Mouse (Mus musculus) hindbrain, embryonic 13.5 days (tissue): ENCODE results near the gene Pax8. TPM values are rescaled to one million over a fixed set of nuclear protein-coding genes. Genes with fewer than 3 reads are reported as not detected.
A peak's percentile ranks its signal among the peaks of the same experiment; 100 is the strongest.

ENCODE experiments used
- ATAC-seq: fragments of 200-750 bp; cut with Nextera tagmentation; 2 replicates; pipeline ENCODE4 v1.8.0; 2017; ENCODE audit warnings: moderate TSS enrichment; ENCODE audit not compliant: low FRiP score
- H3K27ac ChIP-seq: fragments of 300-500 bp; sonication (generic); 2 replicates; pipeline ENCODE4 v1.5.1; 2015; ENCODE audit warnings: inconsistent platforms, mild to moderate bottlenecking, moderate library complexity
- H3K27me3 ChIP-seq: fragments of 300-500 bp; sonication (generic); 2 replicates; pipeline ENCODE4 v1.6.1; 2015; ENCODE audit warnings: mild to moderate bottlenecking, inconsistent platforms
- H3K36me3 ChIP-seq: fragments of 300-500 bp; sonication (generic); 2 replicates; pipeline ENCODE4 v1.6.1; 2015; ENCODE audit warnings: mild to moderate bottlenecking, inconsistent platforms
- H3K4me1 ChIP-seq: fragments of 300-500 bp; sonication (generic); replicated peaks from 2 replicates; pipeline ENCODE4 v1.6.1; 2015; ENCODE audit warnings: inconsistent platforms
- H3K4me2 ChIP-seq: fragments of 300-500 bp; sonication (generic); 2 replicates; pipeline ENCODE4 v1.6.1; 2015; ENCODE audit warnings: inconsistent platforms, mild to moderate bottlenecking, moderate library complexity
- H3K4me3 ChIP-seq: fragments of 300-500 bp; sonication (generic); 2 replicates; pipeline ENCODE4 v1.5.1; 2015; ENCODE audit warnings: mild to moderate bottlenecking, inconsistent platforms
- H3K9ac ChIP-seq: fragments of 300-500 bp; sonication (generic); 2 replicates; pipeline ENCODE4 v1.6.1; 2015; ENCODE audit warnings: mild to moderate bottlenecking, inconsistent platforms
- H3K9me3 ChIP-seq: fragments of 300-500 bp; sonication (generic); 2 replicates; pipeline ENCODE4 v1.6.1; 2016; ENCODE audit warnings: inconsistent platforms
- WGBS: fragments of 180-500 bp; shearing (Covaris S2); methylation state at CpG from one replicate; pipeline ENCODE4 v1.1.7; 2015; 5-methylcytosine and 5-hydroxymethylcytosine counted together
- polyA plus RNA-seq: library from polyadenylated mRNA; unstranded; fragments of >200 nt; fragmentation: Nextera tagmentation; extraction: Ambion mirVana; gene quantifications from 2 replicates; pipeline ENCODE4 v1.2.1, GENCODE M21; 2015

Pax8 gene
- polyA plus RNA-seq, 1 experiment from 2014 or later = 32.9 TPM

- WGBS = 4% methylated on average over 1 of the region's 1 CpGs
- no peak for ATAC-seq
Measured at GRCm38 (mm10) chr2:24479151-24479550, 3.8 kb upstream of the Pax8 start.

GRCm38 (mm10) chr2:24478611-24479010 is 3.2 kb upstream of the Pax8 start:
- no peak overlapping the region for H3K9ac ChIP-seq
- H3K36me3 ChIP-seq = no peaks in the 10 kb centered on the region
- no peak for ATAC-seq
- 41% methylated on average over 4 of the region's 4 CpGs for WGBS
- no peak overlapping the region for H3K4me2 ChIP-seq
- no peaks in the 10 kb centered on the region for H3K9me3 ChIP-seq
- no peak overlapping the region for H3K27ac ChIP-seq
- peaks cover 18% of the 10 kb centered on the region for H3K4me1 ChIP-seq
- peaks cover 58% of the 10 kb centered on the region for H3K27me3 ChIP-seq
- no peak overlapping the region for H3K4me3 ChIP-seq

More at GRCm38 (mm10) chr2:24479151-24479550, 3.8 kb upstream of the Pax8 start:
- Histone ChIP-seq H3K9me3 (no peaks in the 10 kb centered on the region), H3K4me1 (peaks cover 13% of the 10 kb centered on the region), H3K4me3 (no peak overlapping the region), H3K27ac (no peak overlapping the region), H3K9ac (no peak overlapping the region), H3K36me3 (no peaks in the 10 kb centered on the region), H3K4me2 (no peak overlapping the region), H3K27me3 (peaks cover 53% of the 10 kb centered on the region)

GRCm38 (mm10) chr2:24474514-24475378 is 653 bp downstream of the Pax8 start:
- peak overlapping the region; percentile 58 for H3K4me2 ChIP-seq
- H3K36me3 ChIP-seq = no peaks in the 10 kb centered on the region
- H3K27ac ChIP-seq = peak overlapping the region; percentile 86
- WGBS = 10% methylated on average over 29 of the region's 29 CpGs
- H3K9ac ChIP-seq = peak overlapping the region; percentile 76
- peak; percentile 46 for ATAC-seq
- H3K27me3 ChIP-seq = peaks cover 75% of the 10 kb centered on the region
- H3K4me1 ChIP-seq = peaks cover 20% of the 10 kb centered on the region
- peak overlapping the region; percentile 47 for H3K4me3 ChIP-seq
- no peaks in the 10 kb centered on the region for H3K9me3 ChIP-seq

- Histone ChIP-seq H3K27me3 (peaks cover 81% of the 10 kb centered on the region), H3K27ac (peak overlapping the region; percentile 86), H3K9me3 (no peaks in the 10 kb centered on the region), H3K4me2 (peak overlapping the region; percentile 58), H3K9ac (peak overlapping the region; percentile 76), H3K4me3 (peak overlapping the region; percentile 47), H3K36me3 (no peaks in the 10 kb centered on the region), H3K4me1 (peaks cover 16% of the 10 kb centered on the region)
- under 1% methylated on average over 56 of the region's 56 CpGs for WGBS
- ATAC-seq = peak; percentile 72
Measured at GRCm38 (mm10) chr2:24473641-24474511, 1.5 kb downstream of the Pax8 start.

- H3K27me3 ChIP-seq = peaks cover 84% of the 10 kb centered on the region
- peak overlapping the region; percentile 86 for H3K27ac ChIP-seq
- peak overlapping the region; percentile 47 for H3K4me3 ChIP-seq
Measured at GRCm38 (mm10) chr2:24472677-24473076, 2.7 kb downstream of the Pax8 start.

GRCm38 (mm10) chr2:24472111-24472510 is 3.3 kb downstream of the Pax8 start:
- Histone ChIP-seq H3K36me3 (no peaks in the 10 kb centered on the region), H3K27me3 (peaks cover 85% of the 10 kb centered on the region), H3K27ac (peak overlapping the region; percentile 69), H3K9ac (peak overlapping the region; percentile 59), H3K4me3 (peak overlapping the region; percentile 47), H3K9me3 (no peaks in the 10 kb centered on the region), H3K4me2 (peak overlapping the region; percentile 58), H3K4me1 (peaks cover 23% of the 10 kb centered on the region)
- WGBS = 4% methylated on average over 7 of the region's 7 CpGs
- no peak for ATAC-seq

More at GRCm38 (mm10) chr2:24472677-24473076, 2.7 kb downstream of the Pax8 start:
- H3K36me3 ChIP-seq = no peaks in the 10 kb centered on the region
- WGBS = 4% methylated on average over 11 of the region's 11 CpGs
- ATAC-seq = no peak
- no peaks in the 10 kb centered on the region for H3K9me3 ChIP-seq
- H3K4me2 ChIP-seq = peak overlapping the region; percentile 58
- H3K4me1 ChIP-seq = peaks cover 18% of the 10 kb centered on the region
- peak overlapping the region; percentile 76 for H3K9ac ChIP-seq

GRCm38 (mm10) chr2:24469102-24469501 is 6.3 kb downstream of the Pax8 start:
- Histone ChIP-seq H3K27ac (no peak overlapping the region), H3K4me2 (peak overlapping the region; percentile 20), H3K4me3 (no peak overlapping the region), H3K36me3 (no peaks in the 10 kb centered on the region), H3K4me1 (peaks cover 19% of the 10 kb centered on the region), H3K9ac (no peak overlapping the region), H3K27me3 (peaks cover 54% of the 10 kb centered on the region), H3K9me3 (no peaks in the 10 kb centered on the region)
- 57% methylated on average over 4 of the region's 4 CpGs for WGBS
- no peak for ATAC-seq

GRCm38 (mm10) chr2:24468430-24468829 is 7.0 kb downstream of the Pax8 start:
- Histone ChIP-seq H3K27me3 (peaks cover 48% of the 10 kb centered on the region), H3K27ac (no peak overlapping the region), H3K9ac (no peak overlapping the region; the same call in 1 of the 2 replicates), H3K4me2 (peak overlapping the region; percentile 20; the same call in 1 of the 2 replicates), H3K4me3 (no peak overlapping the region), H3K9me3 (no peaks in the 10 kb centered on the region), H3K4me1 (peaks cover 12% of the 10 kb centered on the region), H3K36me3 (no peaks in the 10 kb centered on the region)
- ATAC-seq = no peak
- 43% methylated on average over 1 of the region's 1 CpGs for WGBS

GRCm38 (mm10) chr2:24467156-24467555 is 8.2 kb downstream of the Pax8 start:
- WGBS = 14% methylated on average over 1 of the region's 1 CpGs
- H3K4me3 ChIP-seq = no peak overlapping the region

GRCm38 (mm10) chr2:24460808-24461127 is 14.6 kb downstream of the Pax8 start:
- Histone ChIP-seq H3K4me2 (no peak overlapping the region), H3K36me3 (no peaks in the 10 kb centered on the region), H3K27me3 (no peaks in the 10 kb centered on the region), H3K9ac (no peak overlapping the region), H3K27ac (no peak overlapping the region), H3K4me1 (0 out of 2 replicates have a peak, but pooled peaks cover 5% of the 10 kb centered on the region), H3K9me3 (no peaks in the 10 kb centered on the region), H3K4me3 (no peak overlapping the region)
- no peak for ATAC-seq
- 23% methylated on average over 2 of the region's 2 CpGs for WGBS

More at GRCm38 (mm10) chr2:24467156-24467555, 8.2 kb downstream of the Pax8 start:
- 0 out of 2 replicates have a peak overlapping the region, but pooled peaks have one; percentile 1 for H3K4me2 ChIP-seq
- H3K4me1 ChIP-seq = 0 out of 2 replicates have a peak, but pooled peaks cover 12% of the 10 kb centered on the region
- no peaks in the 10 kb centered on the region for H3K36me3 ChIP-seq
- peaks cover 40% of the 10 kb centered on the region for H3K27me3 ChIP-seq
- no peak for ATAC-seq
- no peak overlapping the region for H3K27ac ChIP-seq
- H3K9ac ChIP-seq = no peak overlapping the region
- no peaks in the 10 kb centered on the region for H3K9me3 ChIP-seq

GRCm38 (mm10) chr2:24460112-24460807 is 15.1 kb downstream of the Pax8 start:
- no peak for ATAC-seq
- Histone ChIP-seq H3K27ac (no peak overlapping the region), H3K36me3 (no peaks in the 10 kb centered on the region), H3K4me1 (peaks cover 7% of the 10 kb centered on the region; the same call in 1 of the 2 replicates), H3K4me2 (no peak overlapping the region), H3K4me3 (no peak overlapping the region), H3K9ac (no peak overlapping the region), H3K9me3 (no peaks in the 10 kb centered on the region), H3K27me3 (no peaks in the 10 kb centered on the region)
- WGBS = 56% methylated on average over 9 of the region's 9 CpGs
